Mouse (Mus musculus) Muller cell, postnatal 12 days (primary cell): ENCODE measurements around the gene Ccdc18.
"Not testable (repeated sequence)": the region's sequence is repeated elsewhere in the genome, so short reads cannot be mapped to it uniquely, and the experiment has no call there.

ENCODE experiments used
- DNase-seq: peaks from one replicate; pipeline ENCODE4 v3.0.0-alpha.2; 2015; ENCODE audit errors: inconsistent ontology term

Gene Ccdc18

GRCm38 (mm10) chr5:108255259-108255658 is 122.6 kb downstream of the Ccdc18 start:
- DNase-seq: no peak

GRCm38 (mm10) chr5:108262722-108263121 is 130.0 kb downstream of the Ccdc18 start:
- no peak for DNase-seq

GRCm38 (mm10) chr5:108263785-108264184 is 131.1 kb downstream of the Ccdc18 start:
- not testable (repeated sequence) for DNase-seq

GRCm38 (mm10) chr5:108266990-108267389 is 134.3 kb downstream of the Ccdc18 start:
- DNase-seq: no peak

- peak; percentile 95 for DNase-seq
Measured at GRCm38 (mm10) chr5:108268127-108269062, 135.7 kb downstream of the Ccdc18 start, which contains the start of gene Dr1. Dr1 (plus strand) TSS chr5:108268897.

- DNase-seq: peak; percentile 28
Measured at GRCm38 (mm10) chr5:108269063-108269810, 136.6 kb downstream of the Ccdc18 start.

- DNase-seq: no peak
Measured at GRCm38 (mm10) chr5:108269811-108270151, 137.1 kb downstream of the Ccdc18 start.

- no peak for DNase-seq
Measured at GRCm38 (mm10) chr5:108270415-108270814, 137.7 kb downstream of the Ccdc18 start.

GRCm38 (mm10) chr5:108271345-108271744 is 138.7 kb downstream of the Ccdc18 start:
- not testable (repeated sequence) for DNase-seq
